Mouse (Mus musculus): ENCODE results near the gene Sptan1.

DNA sequence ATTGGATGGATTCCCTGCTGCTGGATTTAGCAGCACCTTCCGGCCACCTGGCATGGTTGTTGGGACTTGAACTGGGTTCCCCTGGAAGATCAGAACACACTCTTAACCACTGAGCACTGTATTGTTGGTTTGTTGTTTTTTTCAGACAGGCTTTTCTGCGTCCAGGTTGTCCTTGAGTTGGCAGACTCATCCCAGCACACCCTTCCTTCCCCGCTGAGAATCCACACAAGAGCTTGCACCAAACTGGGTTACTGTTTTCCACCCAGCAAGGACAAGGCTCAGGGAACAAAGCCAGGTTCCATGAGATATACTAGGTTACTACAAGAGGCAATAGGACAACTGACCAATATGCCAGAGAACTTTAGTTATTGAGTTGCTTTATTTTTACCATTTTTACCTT, 91.4 kb downstream of the Sptan1 start:
- TF ChIP-seq CTCF (IDR thresholded peaks at IDR 0.05; ENCODE audit: low read depth, low read length) (no peak), EP300 (IDR thresholded peaks at IDR 0.05; ENCODE audit: insufficient read depth, low read depth, low read length) (no peak)
